Mouse (Mus musculus): ENCODE data around the gene Sycp3. TPM values are rescaled to one million over a fixed set of nuclear protein-coding genes. Genes with fewer than 3 reads are reported as not detected.
"Not testable (repeated sequence)": the region's sequence is repeated elsewhere in the genome, so short reads cannot be mapped to it uniquely, and the experiment has no call there.

The Sycp3 gene
- polyA plus RNA-seq, 1 experiment = 15.9 TPM

- Histone ChIP-seq H3K27me3 (ENCODE audit: control insufficient read depth, insufficient read depth, low read length, poor library complexity, severe bottlenecking) (no peaks in the 10 kb centered on the region), H3K9ac (ENCODE audit: low read depth, poor library complexity, severe bottlenecking) (no peak overlapping the region), H3K27ac (ENCODE audit: insufficient read depth, low read length) (no peak overlapping the region), H3K9me3 (replicated peaks; ENCODE audit: control insufficient read depth, insufficient read depth, low read length, poor library complexity, severe bottlenecking) (no peaks in the 10 kb centered on the region), H3K4me3 (ENCODE audit: low read depth, low read length) (no peak overlapping the region), H3K36me3 (ENCODE audit: control insufficient read depth, insufficient read depth, low read length, poor library complexity, severe bottlenecking) (no peaks in the 10 kb centered on the region; the same call in 1 of the 2 replicates), H3K4me1 (ENCODE audit: control insufficient read depth, insufficient read depth, low read length) (no peaks in the 10 kb centered on the region)
- TF ChIP-seq CTCF (IDR thresholded peaks at IDR 0.05; ENCODE audit: low read depth, low read length) = no peak
- TF ChIP-seq EP300 (IDR thresholded peaks at IDR 0.05; ENCODE audit: insufficient read depth, low read depth, low read length) = no peak
- TF ChIP-seq POLR2A (IDR thresholded peaks at IDR 0.05; ENCODE audit: insufficient read depth, low read length) = no peak
These were observed 7.4 kb upstream of the Sycp3 start for GRCm38 (mm10) chr10:88451990-88452389.

- H3K9ac ChIP-seq (ENCODE audit: low read depth, poor library complexity, severe bottlenecking) = no peak overlapping the region
- H3K9me3 ChIP-seq (replicated peaks; ENCODE audit: control insufficient read depth, insufficient read depth, low read length, poor library complexity, severe bottlenecking) = no peaks in the 10 kb centered on the region
- H3K4me3 ChIP-seq (ENCODE audit: low read depth, low read length) = no peak overlapping the region
- TF ChIP-seq CTCF (IDR thresholded peaks at IDR 0.05; ENCODE audit: low read depth, low read length) = no peak
- no peak for TF ChIP-seq POLR2A (IDR thresholded peaks at IDR 0.05; ENCODE audit: insufficient read depth, low read length)
- TF ChIP-seq EP300 (IDR thresholded peaks at IDR 0.05; ENCODE audit: insufficient read depth, low read depth, low read length) = no peak
- H3K36me3 ChIP-seq (ENCODE audit: control insufficient read depth, insufficient read depth, low read length, poor library complexity, severe bottlenecking) = no peaks in the 10 kb centered on the region
- H3K4me1 ChIP-seq (ENCODE audit: control insufficient read depth, insufficient read depth, low read length) = no peaks in the 10 kb centered on the region
- H3K27ac ChIP-seq (ENCODE audit: insufficient read depth, low read length) = no peak overlapping the region
- H3K27me3 ChIP-seq (ENCODE audit: control insufficient read depth, insufficient read depth, low read length, poor library complexity, severe bottlenecking) = no peaks in the 10 kb centered on the region
These were observed 1.6 kb upstream of the Sycp3 start for GRCm38 (mm10) chr10:88457816-88458215.

- Histone ChIP-seq H3K9me3 (replicated peaks; ENCODE audit: control insufficient read depth, insufficient read depth, low read length, poor library complexity, severe bottlenecking) (no peaks in the 10 kb centered on the region), H3K4me3 (ENCODE audit: low read depth, low read length) (peak overlapping the region; percentile 46), H3K27me3 (ENCODE audit: control insufficient read depth, insufficient read depth, low read length, poor library complexity, severe bottlenecking) (no peaks in the 10 kb centered on the region), H3K4me1 (ENCODE audit: control insufficient read depth, insufficient read depth, low read length) (no peaks in the 10 kb centered on the region), H3K9ac (ENCODE audit: low read depth, poor library complexity, severe bottlenecking) (0 out of 2 replicates have a peak overlapping the region, but pooled peaks have one; percentile 2), H3K27ac (ENCODE audit: insufficient read depth, low read length) (no peak overlapping the region), H3K36me3 (ENCODE audit: control insufficient read depth, insufficient read depth, low read length, poor library complexity, severe bottlenecking) (no peaks in the 10 kb centered on the region)
- TF ChIP-seq POLR2A (IDR thresholded peaks at IDR 0.05; ENCODE audit: insufficient read depth, low read length) (no peak), EP300 (IDR thresholded peaks at IDR 0.05; ENCODE audit: insufficient read depth, low read depth, low read length) (no peak), CTCF (IDR thresholded peaks at IDR 0.05; ENCODE audit: low read depth, low read length) (no peak)
These were observed 902 bp downstream of the Sycp3 start for GRCm38 (mm10) chr10:88460122-88460820.

GRCm38 (mm10) chr10:88482866-88483265 is 23.5 kb downstream of the Sycp3 start:
- not testable (repeated sequence) for H3K27me3 ChIP-seq (ENCODE audit: control insufficient read depth, insufficient read depth, low read length, poor library complexity, severe bottlenecking); H3K9ac ChIP-seq (ENCODE audit: low read depth, poor library complexity, severe bottlenecking); H3K9me3 ChIP-seq (replicated peaks; ENCODE audit: control insufficient read depth, insufficient read depth, low read length, poor library complexity, severe bottlenecking); H3K27ac ChIP-seq (ENCODE audit: insufficient read depth, low read length); H3K4me1 ChIP-seq (ENCODE audit: control insufficient read depth, insufficient read depth, low read length); H3K36me3 ChIP-seq (ENCODE audit: control insufficient read depth, insufficient read depth, low read length, poor library complexity, severe bottlenecking); H3K4me3 ChIP-seq (ENCODE audit: low read depth, low read length)

- H3K27me3 ChIP-seq (ENCODE audit: control insufficient read depth, insufficient read depth, low read length, poor library complexity, severe bottlenecking) = no peaks in the 10 kb centered on the region
- H3K4me3 ChIP-seq (ENCODE audit: low read depth, low read length) = no peak overlapping the region
- H3K27ac ChIP-seq (ENCODE audit: insufficient read depth, low read length) = no peak overlapping the region
- peaks cover 2% of the 10 kb centered on the region for H3K4me1 ChIP-seq (ENCODE audit: control insufficient read depth, insufficient read depth, low read length)
- no peak overlapping the region for H3K9ac ChIP-seq (ENCODE audit: low read depth, poor library complexity, severe bottlenecking)
- no peaks in the 10 kb centered on the region for H3K36me3 ChIP-seq (ENCODE audit: control insufficient read depth, insufficient read depth, low read length, poor library complexity, severe bottlenecking)
- no peak for TF ChIP-seq POLR2A (IDR thresholded peaks at IDR 0.05; ENCODE audit: insufficient read depth, low read length)
- no peak for TF ChIP-seq CTCF (IDR thresholded peaks at IDR 0.05; ENCODE audit: low read depth, low read length)
- no peak for TF ChIP-seq EP300 (IDR thresholded peaks at IDR 0.05; ENCODE audit: insufficient read depth, low read depth, low read length)
- H3K9me3 ChIP-seq (replicated peaks; ENCODE audit: control insufficient read depth, insufficient read depth, low read length, poor library complexity, severe bottlenecking) = no peaks in the 10 kb centered on the region
These were observed 29.3 kb downstream of the Sycp3 start for GRCm38 (mm10) chr10:88488629-88489028.

GRCm38 (mm10) chr10:88491632-88492031 is 32.3 kb downstream of the Sycp3 start:
- TF ChIP-seq POLR2A (IDR thresholded peaks at IDR 0.05; ENCODE audit: insufficient read depth, low read length) = no peak
- 0 out of 2 replicates have a peak, but pooled peaks have one; percentile 35 for TF ChIP-seq EP300 (IDR thresholded peaks at IDR 0.05; ENCODE audit: insufficient read depth, low read depth, low read length)
- peak; percentile 45 for TF ChIP-seq CTCF (IDR thresholded peaks at IDR 0.05; ENCODE audit: low read depth, low read length)
- no peaks in the 10 kb centered on the region for H3K9me3 ChIP-seq (replicated peaks; ENCODE audit: control insufficient read depth, insufficient read depth, low read length, poor library complexity, severe bottlenecking)
- H3K27me3 ChIP-seq (ENCODE audit: control insufficient read depth, insufficient read depth, low read length, poor library complexity, severe bottlenecking) = no peaks in the 10 kb centered on the region
- no peak overlapping the region for H3K27ac ChIP-seq (ENCODE audit: insufficient read depth, low read length)
- no peak overlapping the region for H3K9ac ChIP-seq (ENCODE audit: low read depth, poor library complexity, severe bottlenecking)
- no peaks in the 10 kb centered on the region for H3K36me3 ChIP-seq (ENCODE audit: control insufficient read depth, insufficient read depth, low read length, poor library complexity, severe bottlenecking)
- H3K4me3 ChIP-seq (ENCODE audit: low read depth, low read length) = no peak overlapping the region
- H3K4me1 ChIP-seq (ENCODE audit: control insufficient read depth, insufficient read depth, low read length) = peaks cover 9% of the 10 kb centered on the region
